In the genomic region with DNA sequence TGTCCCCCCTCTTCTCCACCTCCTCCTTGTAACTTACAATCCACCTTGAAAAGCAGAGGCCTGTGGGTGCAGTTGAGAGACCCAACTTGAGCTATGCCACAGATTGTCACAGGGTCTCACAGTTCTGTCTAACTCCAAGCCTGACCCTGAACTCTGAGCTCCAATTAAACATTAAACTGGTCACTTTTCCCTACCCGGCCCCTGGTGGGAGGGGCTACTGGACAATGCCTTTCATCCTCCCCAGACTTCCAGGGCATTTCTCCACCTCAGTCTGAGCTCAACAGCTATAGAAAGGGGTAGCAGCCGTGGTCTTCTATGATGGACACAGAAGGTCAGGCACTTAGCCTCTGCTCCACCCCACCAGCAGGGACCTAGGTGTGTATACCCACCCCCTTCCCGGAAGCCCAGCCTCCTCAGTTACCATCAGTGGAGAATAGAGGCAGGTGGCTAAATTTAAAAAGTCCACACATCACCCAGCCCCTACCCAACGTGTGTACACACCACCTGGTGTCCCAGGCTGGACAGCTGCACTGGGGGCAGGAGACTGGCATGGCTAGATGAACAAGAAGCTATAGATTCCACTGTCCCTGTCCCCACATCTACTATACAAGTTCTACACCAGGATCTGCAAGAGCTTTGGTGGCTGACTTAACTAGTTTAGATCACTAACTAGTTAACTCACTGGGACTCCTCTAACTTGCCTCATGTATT, we compare ENCODE assay signal across 10 mouse cellular contexts. TPM values are rescaled to one million over a fixed set of nuclear protein-coding genes. Genes with fewer than 3 reads are reported as not detected.
DNase-seq lines count a peak whose midpoint lies in the region; ATAC-seq and TF ChIP-seq lines count a peak whose summit lies in the region.
"Had no signal": no experiment of that assay in that cellular context is flagged by ENCODE, and none has a peak within 500 bp of the region (broad histone marks: within the 10 kb centered on the region; RNA-seq: fewer than 3 reads in every experiment).

No protein-coding gene starts in this region.

- no peaks in the 10 kb centered on the region for H3K27me3 ChIP-seq in erythroblast, embryonic 14.5 days (ENCODE audit: control insufficient read depth)
- H3K27me3 ChIP-seq in midbrain, embryonic 11.5 days (ENCODE audit: control insufficient read depth, insufficient read depth, low read length): peaks cover 22% of the 10 kb centered on the region
- H3K27me3 ChIP-seq in midbrain, embryonic 15.5 days (replicated peaks): 0 out of 2 replicates have a peak, but pooled peaks cover 8% of the 10 kb centered on the region
- H3K27me3 ChIP-seq in stomach, postnatal 0 days (ENCODE audit: control insufficient read depth, insufficient read depth, low read length): no peaks in the 10 kb centered on the region

- 50% methylated on average over 4 of the region's 4 CpGs for WGBS in midbrain, embryonic 11.5 days
- WGBS in midbrain, embryonic 15.5 days: 44% methylated on average over 4 of the region's 4 CpGs
- 34% methylated on average over 4 of the region's 4 CpGs for WGBS in stomach, postnatal 0 days

- H3K4me3 ChIP-seq in erythroblast, embryonic 14.5 days (replicated peaks): peak overlapping the region; percentile 83
- no peak overlapping the region for H3K4me3 ChIP-seq in midbrain, embryonic 11.5 days (ENCODE audit: low read depth, low read length)
- no peak overlapping the region for H3K4me3 ChIP-seq in midbrain, embryonic 15.5 days
- peak overlapping the region; percentile 97 for H3K4me3 ChIP-seq in stomach, postnatal 0 days (ENCODE audit: low read depth, low read length)

- TF ChIP-seq EP300 in stomach, postnatal 0 days (optimal IDR thresholded peaks at IDR 0.05): no peak

- no peak for ATAC-seq in erythroblast, adult 5-6 weeks (replicated peaks; ENCODE audit: low FRiP score, poor library complexity, severe bottlenecking)
- no peak for ATAC-seq in midbrain, embryonic 11.5 days (ENCODE audit: low FRiP score)
- no peak for ATAC-seq in midbrain, embryonic 15.5 days (replicated peaks)
- ATAC-seq in stomach, postnatal 0 days (ENCODE audit: low FRiP score, low TSS enrichment): no peak
- ATAC-seq: forebrain, embryonic 16.5 days had no signal

- peaks cover 59% of the 10 kb centered on the region for H3K36me3 ChIP-seq in erythroblast, embryonic 14.5 days (ENCODE audit: control insufficient read depth)
- H3K36me3 ChIP-seq in midbrain, embryonic 11.5 days (ENCODE audit: control insufficient read depth, insufficient read depth, low read length): no peaks in the 10 kb centered on the region
- H3K36me3 ChIP-seq in midbrain, embryonic 15.5 days (replicated peaks): no peaks in the 10 kb centered on the region
- no peaks in the 10 kb centered on the region for H3K36me3 ChIP-seq in stomach, postnatal 0 days (ENCODE audit: control insufficient read depth, insufficient read depth, low read length)

- TF ChIP-seq CTCF in stomach, postnatal 0 days (IDR thresholded peaks at IDR 0.05; ENCODE audit: low read depth): no peak

- peak; percentile 75 for DNase-seq in midbrain, embryonic 11.5 days (ENCODE audit: low spot score, missing footprints)
- DNase-seq in kidney, postnatal 14 days: peak; percentile 74
- no peak for DNase-seq in stomach, postnatal 0 days (ENCODE audit: low spot score)
- DNase-seq in adrenal gland, postnatal 10 days: no peak
- DNase-seq in thymus, postnatal 25 days: no peak
- DNase-seq: adrenal gland, adult 2 months had no signal

- no peak overlapping the region for H3K9ac ChIP-seq in midbrain, embryonic 11.5 days (ENCODE audit: low read length)
- no peak overlapping the region for H3K9ac ChIP-seq in midbrain, embryonic 15.5 days
- peak overlapping the region; percentile 91 for H3K9ac ChIP-seq in stomach, postnatal 0 days (ENCODE audit: low read length)

- H3K27ac ChIP-seq in midbrain, embryonic 11.5 days (ENCODE audit: low read depth, low read length): no peak overlapping the region
- no peak overlapping the region for H3K27ac ChIP-seq in midbrain, embryonic 15.5 days
- H3K27ac ChIP-seq in stomach, postnatal 0 days (replicated peaks): peak overlapping the region; percentile 98; the same call in 1 of the 2 replicates

- H3K9me3 ChIP-seq in erythroblast, embryonic 14.5 days (ENCODE audit: control insufficient read depth, low read length): no peaks in the 10 kb centered on the region
- H3K9me3 ChIP-seq in midbrain, embryonic 11.5 days (ENCODE audit: control insufficient read depth, low read length): no peaks in the 10 kb centered on the region
- H3K9me3 ChIP-seq in midbrain, embryonic 15.5 days: no peaks in the 10 kb centered on the region
- H3K9me3 ChIP-seq in stomach, postnatal 0 days (ENCODE audit: control insufficient read depth, low read length): no peaks in the 10 kb centered on the region

- H3K4me1 ChIP-seq in erythroblast, embryonic 14.5 days (ENCODE audit: control insufficient read depth): peaks cover 86% of the 10 kb centered on the region
- H3K4me1 ChIP-seq in midbrain, embryonic 11.5 days (ENCODE audit: control insufficient read depth, insufficient read depth, low read length): peaks cover 11% of the 10 kb centered on the region; the same call in 1 of the 2 replicates
- H3K4me1 ChIP-seq in midbrain, embryonic 15.5 days: peaks cover 33% of the 10 kb centered on the region
- peaks cover 18% of the 10 kb centered on the region for H3K4me1 ChIP-seq in stomach, postnatal 0 days (replicated peaks; ENCODE audit: control insufficient read depth, insufficient read depth)

- no peak overlapping the region; the same call in 1 of the 2 replicates for H3K4me2 ChIP-seq in midbrain, embryonic 11.5 days
- H3K4me2 ChIP-seq in midbrain, embryonic 15.5 days: no peak overlapping the region; the same call in 1 of the 2 replicates
- H3K4me2 ChIP-seq in stomach, postnatal 0 days (replicated peaks; ENCODE audit: low read depth): peak overlapping the region; percentile 79

RNA-seq across cellular contexts. Expression of gene Lmna, which starts 8.9 kb away (rescaled TPM):
- 137 and 158 TPM in 2 replicates for polyA plus RNA-seq in erythroblast, embryonic 14.5 days (2012)
- total RNA-seq in erythroblast, adult 5-6 weeks (2015; ENCODE audit: low replicate concordance): 6.9 and 9.0 TPM in 2 replicates
- total RNA-seq in erythroblast, adult 5-6 weeks (2017; ENCODE audit: low replicate concordance): 45.6 and 52.7 TPM in 2 replicates
- polyA plus RNA-seq in midbrain, embryonic 11.5 days (2014; fragmentation: Nextera tagmentation; extraction: Ambion mirVana): 17.9 and 21.2 TPM in 2 replicates
- polyA plus RNA-seq in midbrain, embryonic 15.5 days (2015; fragmentation: Nextera tagmentation; extraction: Ambion mirVana): 51.1 and 51.6 TPM in 2 replicates
- polyA plus RNA-seq in stomach, postnatal 0 days (2015; fragmentation: Nextera tagmentation; extraction: Ambion mirVana): 250 and 267 TPM in 2 replicates
- 100 to 1,000 TPM; 102 to 104 TPM for total RNA-seq in adrenal gland, postnatal 10 days (2021)

RNA-seq across cellular contexts. Expression of gene Mex3a, which starts 31.4 kb away (rescaled TPM):
- 0.01 and 0.02 TPM in 2 replicates for polyA plus RNA-seq in erythroblast, embryonic 14.5 days (2012)
- 0.19 and 1.5 TPM in 2 replicates for total RNA-seq in erythroblast, adult 5-6 weeks (2015; ENCODE audit: low replicate concordance)
- 0.34 TPM in 1 of 2 replicates, not detected in the other for total RNA-seq in erythroblast, adult 5-6 weeks (2017; ENCODE audit: low replicate concordance)
- 44.5 and 45.1 TPM in 2 replicates for polyA plus RNA-seq in midbrain, embryonic 11.5 days (2014; fragmentation: Nextera tagmentation; extraction: Ambion mirVana)
- 37.0 and 37.7 TPM in 2 replicates for polyA plus RNA-seq in midbrain, embryonic 15.5 days (2015; fragmentation: Nextera tagmentation; extraction: Ambion mirVana)
- polyA plus RNA-seq in stomach, postnatal 0 days (2015; fragmentation: Nextera tagmentation; extraction: Ambion mirVana): 3.3 and 3.4 TPM in 2 replicates
- 1 to 10 TPM; 5.5 to 5.6 TPM for total RNA-seq in adrenal gland, postnatal 10 days (2021)

RNA-seq across cellular contexts. Expression of gene Sema4a, which starts 39.8 kb away (rescaled TPM):
- polyA plus RNA-seq in erythroblast, embryonic 14.5 days (2012): 0.11 and 0.12 TPM in 2 replicates
- 29.7 and 57.3 TPM in 2 replicates for total RNA-seq in erythroblast, adult 5-6 weeks (2015; ENCODE audit: low replicate concordance)
- 9.8 and 20.7 TPM in 2 replicates for total RNA-seq in erythroblast, adult 5-6 weeks (2017; ENCODE audit: low replicate concordance)
- polyA plus RNA-seq in midbrain, embryonic 11.5 days (2014; fragmentation: Nextera tagmentation; extraction: Ambion mirVana): 6.3 and 6.8 TPM in 2 replicates
- polyA plus RNA-seq in midbrain, embryonic 15.5 days (2015; fragmentation: Nextera tagmentation; extraction: Ambion mirVana): 39.1 and 39.3 TPM in 2 replicates
- 27.9 and 32.7 TPM in 2 replicates for polyA plus RNA-seq in stomach, postnatal 0 days (2015; fragmentation: Nextera tagmentation; extraction: Ambion mirVana)
- 10 to 100 TPM; 13.4 to 15.5 TPM for total RNA-seq in adrenal gland, postnatal 10 days (2021)

RNA-seq across cellular contexts. Expression of gene Rab25, which starts 47.3 kb away (rescaled TPM):
- not detected in 2 replicates for polyA plus RNA-seq in erythroblast, embryonic 14.5 days (2012)
- not detected in 2 replicates for total RNA-seq in erythroblast, adult 5-6 weeks (2015; ENCODE audit: low replicate concordance)
- total RNA-seq in erythroblast, adult 5-6 weeks (2017; ENCODE audit: low replicate concordance): not detected in 2 replicates
- polyA plus RNA-seq in midbrain, embryonic 11.5 days (2014; fragmentation: Nextera tagmentation; extraction: Ambion mirVana): 0.25 and 0.86 TPM in 2 replicates
- 0.41 and 1.3 TPM in 2 replicates for polyA plus RNA-seq in midbrain, embryonic 15.5 days (2015; fragmentation: Nextera tagmentation; extraction: Ambion mirVana)
- 252 and 271 TPM in 2 replicates for polyA plus RNA-seq in stomach, postnatal 0 days (2015; fragmentation: Nextera tagmentation; extraction: Ambion mirVana)
- total RNA-seq in adrenal gland, postnatal 10 days (2021): not detected
- total RNA-seq: adrenal gland, adult 2 months had no signal
- polyA plus RNA-seq: forebrain, embryonic 16.5 days had no signal

RNA-seq across cellular contexts. Expression of gene Lamtor2, which starts 52.1 kb away (rescaled TPM):
- polyA plus RNA-seq in erythroblast, embryonic 14.5 days (2012): 7.4 and 12.2 TPM in 2 replicates
- 4.2 and 8.6 TPM in 2 replicates for total RNA-seq in erythroblast, adult 5-6 weeks (2015; ENCODE audit: low replicate concordance)
- 14.3 and 15.8 TPM in 2 replicates for total RNA-seq in erythroblast, adult 5-6 weeks (2017; ENCODE audit: low replicate concordance)
- polyA plus RNA-seq in midbrain, embryonic 11.5 days (2014; fragmentation: Nextera tagmentation; extraction: Ambion mirVana): 87.2 and 103 TPM in 2 replicates
- 206 and 232 TPM in 2 replicates for polyA plus RNA-seq in midbrain, embryonic 15.5 days (2015; fragmentation: Nextera tagmentation; extraction: Ambion mirVana)
- 154 and 157 TPM in 2 replicates for polyA plus RNA-seq in stomach, postnatal 0 days (2015; fragmentation: Nextera tagmentation; extraction: Ambion mirVana)
- 100 to 1,000 TPM; 131 to 132 TPM for total RNA-seq in adrenal gland, postnatal 10 days (2021)

Comparison
In these comparisons a context has a peak if more than half of its experiments do, and no peak if none do; other contexts are left out.
1. H3K4me3 ChIP-seq: peak in erythroblast, embryonic 14.5 days (single experiment) and stomach, postnatal 0 days (single experiment); none in midbrain, embryonic 11.5 days (single experiment) and midbrain, embryonic 15.5 days (single experiment).
2. DNase-seq: peak in midbrain, embryonic 11.5 days (single experiment) and kidney, postnatal 14 days (single experiment); none in stomach, postnatal 0 days (single experiment), adrenal gland, postnatal 10 days (single experiment) and thymus, postnatal 25 days (single experiment).